Mouse (Mus musculus) CH12F3 (cell line): Measurements from ENCODE around the gene Gm10300.

Experiments
- in situ Hi-C: fragments of 300-500 bp; cut with MboI; formaldehyde crosslinking; loops from 2 replicates; pipeline ENCODE4 v1.14.3; 2020; ENCODE audit warnings: low sequenced_read_pairs

The Gm10300 gene

DNA sequence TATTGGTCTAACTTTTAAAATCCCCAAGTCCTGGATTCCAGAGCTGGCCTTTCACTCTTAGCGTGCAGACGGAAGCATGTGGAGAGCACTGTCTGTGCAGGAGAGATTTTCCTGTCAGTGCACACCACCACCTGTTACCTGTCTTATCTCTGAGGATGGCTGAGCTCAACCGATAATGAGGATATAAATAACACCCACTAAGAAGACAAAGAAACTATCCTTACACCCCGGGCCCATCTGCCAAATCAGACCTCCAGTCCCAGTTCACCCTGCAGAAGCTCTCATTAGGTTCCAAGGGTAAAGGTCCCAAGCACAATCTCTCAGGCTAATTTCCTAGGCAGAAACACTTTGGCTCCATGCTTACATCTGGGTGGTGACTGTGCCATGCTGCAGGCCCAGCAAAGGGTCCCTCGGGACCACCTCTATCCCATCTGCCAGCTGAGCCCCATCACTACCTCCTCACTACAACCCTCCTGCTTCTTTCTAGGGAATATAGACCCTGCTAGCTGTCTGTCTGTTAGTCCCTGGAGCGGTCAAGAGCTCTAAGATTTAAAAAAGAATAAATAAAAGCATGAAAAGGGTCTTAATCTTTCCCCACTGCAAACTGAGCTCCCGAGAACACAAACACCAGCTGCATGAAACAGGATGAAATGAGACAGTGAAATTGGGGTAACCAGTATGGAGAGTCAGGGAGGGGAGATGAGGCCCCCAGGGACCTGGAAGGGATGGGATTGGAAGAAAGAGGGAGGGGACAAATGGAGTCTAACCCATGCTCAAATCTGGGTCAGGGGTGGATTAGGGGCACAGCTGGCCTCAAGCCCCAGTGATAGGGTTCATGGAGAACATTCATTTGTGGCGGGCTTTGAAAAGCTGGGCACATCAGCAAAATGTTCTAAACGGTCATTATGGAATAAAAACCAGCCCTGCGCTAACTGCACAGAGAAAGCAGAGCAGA lies 22.9 kb upstream of the Gm10300 start:
- in situ Hi-C loops: no loop called here

DNA sequence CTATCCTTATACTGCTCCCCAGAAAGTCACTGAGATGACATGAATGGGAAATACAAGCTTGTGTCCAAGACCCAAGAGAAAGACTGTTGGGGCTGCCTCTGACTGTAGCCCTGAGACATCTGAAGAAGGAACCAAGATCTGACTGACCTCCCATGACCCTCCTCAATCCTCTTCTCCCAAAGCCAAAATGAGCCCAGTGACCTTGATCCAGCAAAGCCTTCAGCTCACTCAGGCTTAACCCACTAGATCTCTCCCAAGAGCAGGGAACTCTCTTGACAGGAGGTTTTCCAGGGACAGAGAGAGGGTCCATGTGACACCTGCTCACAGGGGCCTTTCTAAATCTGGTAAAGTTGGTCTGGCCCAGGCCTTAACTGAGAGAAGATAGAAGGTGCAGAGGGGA lies 17.2 kb upstream of the Gm10300 start:
- in situ Hi-C loops: no loop called here

DNA sequence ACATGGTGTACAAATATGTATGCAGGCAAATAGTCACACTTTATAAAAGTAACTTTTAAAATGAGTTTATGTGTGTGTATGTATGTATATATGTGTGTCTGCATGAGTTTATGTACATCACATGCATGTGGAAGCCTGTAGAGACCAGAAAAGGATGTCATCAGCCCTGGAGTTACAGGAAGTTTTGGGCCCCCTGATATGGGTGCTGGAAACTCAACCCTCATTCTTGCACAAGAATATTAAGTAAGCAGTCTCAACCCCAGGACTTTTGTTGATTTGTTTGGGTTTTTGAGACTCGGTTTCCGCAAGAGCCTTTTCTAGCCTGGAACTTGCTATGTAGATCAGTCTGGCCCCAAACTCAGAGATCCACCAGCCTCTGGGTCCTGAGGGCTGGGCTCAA lies 15.0 kb upstream of the Gm10300 start:
- in situ Hi-C loops: no loop called here

DNA sequence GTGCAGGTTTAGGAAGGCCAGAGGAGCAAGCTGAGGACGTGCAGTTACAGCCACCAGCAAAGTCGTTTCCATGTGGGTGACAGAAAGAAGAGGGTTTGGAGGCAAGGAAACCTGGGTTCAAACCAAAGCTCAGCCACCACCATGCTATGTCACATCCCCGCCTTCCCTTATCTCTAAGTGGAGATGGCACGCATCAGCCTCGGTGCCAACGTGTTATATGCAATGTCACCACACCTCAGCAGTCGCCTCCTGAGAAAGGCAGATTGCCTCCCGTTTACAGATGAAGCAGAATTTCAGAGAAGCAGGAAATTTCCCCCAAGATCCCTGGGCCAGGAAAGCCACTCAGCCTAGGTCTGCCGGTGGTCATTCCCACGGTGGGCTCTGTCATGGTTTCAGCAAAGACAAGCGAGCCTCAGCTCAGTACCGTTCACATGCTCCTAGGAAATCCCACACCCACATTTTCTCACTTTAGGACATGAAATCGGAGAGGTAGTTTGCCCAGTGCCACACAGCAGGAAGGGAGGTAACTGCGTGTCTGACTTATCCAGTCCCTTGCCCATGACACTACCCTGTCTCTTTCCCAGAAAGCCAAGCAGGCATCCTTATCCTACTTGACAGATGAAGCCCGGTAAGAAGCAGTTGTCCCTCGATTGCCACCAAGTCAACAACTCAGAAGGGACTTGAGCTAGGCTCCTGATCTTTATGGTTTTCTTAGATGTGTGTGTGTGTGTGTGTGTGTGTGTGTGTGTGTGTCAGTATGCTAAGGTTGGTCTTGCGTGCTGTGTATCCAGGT lies 14.3 kb upstream of the Gm10300 start:
- in situ Hi-C loops: no loop called here

DNA sequence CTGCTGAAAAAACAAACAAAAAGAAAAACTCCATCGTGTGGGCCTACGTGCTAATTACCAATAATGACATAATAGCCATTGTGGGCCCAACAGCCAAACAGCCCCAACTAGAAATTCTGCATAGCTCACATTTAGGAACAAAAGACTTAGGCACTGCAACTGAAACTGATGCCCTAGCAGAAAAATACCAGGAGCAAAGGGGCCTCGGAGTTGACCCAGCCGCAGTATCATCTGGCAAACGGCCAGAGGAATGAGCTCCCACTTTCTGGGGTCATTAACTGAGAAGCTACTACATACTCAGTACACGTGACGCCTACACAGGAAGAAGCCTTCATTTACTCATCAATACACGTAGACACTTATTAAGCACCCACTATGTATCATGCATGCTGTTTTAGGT lies 12.2 kb upstream of the Gm10300 start:
- in situ Hi-C loops: no loop called here

DNA sequence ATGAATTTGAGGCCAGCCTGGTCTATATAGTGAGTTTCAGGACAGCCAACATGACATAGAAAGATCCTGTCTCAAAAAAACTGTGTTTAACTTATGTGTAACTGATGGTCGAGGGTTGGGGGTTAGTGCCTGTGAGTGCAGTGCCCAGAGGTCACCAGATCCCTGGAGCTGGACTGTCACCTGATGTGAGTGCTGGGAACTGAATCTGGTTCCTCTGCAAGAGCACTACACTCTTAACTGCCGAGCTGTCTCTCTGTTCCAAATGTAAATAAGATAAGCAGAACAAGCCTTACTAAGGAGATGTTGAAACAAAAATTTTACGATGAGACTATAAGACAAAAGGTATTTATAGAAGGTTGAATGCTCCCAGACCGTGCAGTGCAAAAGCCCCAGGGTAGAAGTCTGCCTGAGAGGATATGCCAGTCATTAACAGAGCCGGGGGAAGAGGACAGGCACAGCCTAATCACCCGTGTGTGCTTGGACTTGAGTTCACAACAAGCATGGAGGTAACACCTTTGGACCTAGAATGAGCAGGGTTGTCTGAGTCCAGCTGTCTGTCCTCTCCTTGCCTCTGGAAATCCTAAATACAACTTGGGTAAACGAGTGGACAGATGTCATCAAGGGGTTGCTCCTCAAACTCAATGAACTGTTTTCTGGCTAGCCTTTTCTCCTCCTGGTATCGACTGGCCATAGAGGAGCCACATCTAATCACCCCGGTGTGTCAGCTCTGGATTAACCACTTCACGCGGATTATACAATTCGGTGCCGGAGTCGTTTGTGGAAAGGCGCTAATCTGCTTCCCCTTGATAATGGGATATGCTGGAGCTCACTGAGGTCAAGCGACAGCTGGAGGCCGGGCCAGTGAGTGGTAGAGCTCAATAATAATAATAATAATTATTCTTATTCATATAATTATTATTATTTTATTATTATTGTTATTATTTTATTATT lies 11.3 kb upstream of the Gm10300 start:
- in situ Hi-C loops: no loop called here

DNA sequence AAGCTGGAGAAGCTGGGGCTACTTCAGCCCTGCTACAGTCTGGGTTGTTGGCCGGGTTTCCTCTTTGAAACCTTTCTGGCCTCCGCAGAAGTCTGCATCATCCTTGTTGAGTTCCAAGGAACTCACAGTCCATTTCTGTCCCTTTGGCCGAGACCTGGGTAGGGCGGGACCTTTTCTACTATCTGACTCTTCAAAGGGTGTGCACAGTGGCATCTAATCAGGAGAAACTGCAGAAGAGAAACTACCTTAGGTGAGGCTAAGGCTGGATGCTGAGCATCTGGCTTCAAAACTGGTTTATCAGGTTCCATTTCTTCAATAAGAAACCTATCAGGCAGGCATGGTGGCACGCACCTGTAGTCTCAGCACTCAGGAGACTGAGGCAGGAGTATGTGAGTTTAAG lies 9.9 kb upstream of the Gm10300 start:
- in situ Hi-C loops: no loop called here

DNA sequence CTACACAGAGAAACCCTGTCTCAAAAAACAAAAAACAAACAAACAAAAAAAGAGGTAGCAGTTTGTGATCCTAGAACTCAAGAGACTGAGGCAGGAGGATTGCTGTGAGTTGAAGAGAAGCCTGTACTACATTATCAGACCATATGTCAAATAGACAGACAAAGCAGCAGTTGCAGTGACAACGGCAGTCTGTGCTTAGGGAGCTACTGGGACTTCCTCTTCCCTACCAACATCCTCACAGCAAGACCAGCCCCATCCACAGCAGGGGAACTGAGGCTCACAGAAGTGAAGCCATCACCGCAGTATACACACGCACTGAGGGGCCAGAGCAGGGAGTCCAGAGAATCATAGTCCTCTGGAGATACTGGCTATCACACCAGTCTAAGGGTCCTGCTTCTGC lies 8.9 kb upstream of the Gm10300 start:
- in situ Hi-C loops: no loop called here

DNA sequence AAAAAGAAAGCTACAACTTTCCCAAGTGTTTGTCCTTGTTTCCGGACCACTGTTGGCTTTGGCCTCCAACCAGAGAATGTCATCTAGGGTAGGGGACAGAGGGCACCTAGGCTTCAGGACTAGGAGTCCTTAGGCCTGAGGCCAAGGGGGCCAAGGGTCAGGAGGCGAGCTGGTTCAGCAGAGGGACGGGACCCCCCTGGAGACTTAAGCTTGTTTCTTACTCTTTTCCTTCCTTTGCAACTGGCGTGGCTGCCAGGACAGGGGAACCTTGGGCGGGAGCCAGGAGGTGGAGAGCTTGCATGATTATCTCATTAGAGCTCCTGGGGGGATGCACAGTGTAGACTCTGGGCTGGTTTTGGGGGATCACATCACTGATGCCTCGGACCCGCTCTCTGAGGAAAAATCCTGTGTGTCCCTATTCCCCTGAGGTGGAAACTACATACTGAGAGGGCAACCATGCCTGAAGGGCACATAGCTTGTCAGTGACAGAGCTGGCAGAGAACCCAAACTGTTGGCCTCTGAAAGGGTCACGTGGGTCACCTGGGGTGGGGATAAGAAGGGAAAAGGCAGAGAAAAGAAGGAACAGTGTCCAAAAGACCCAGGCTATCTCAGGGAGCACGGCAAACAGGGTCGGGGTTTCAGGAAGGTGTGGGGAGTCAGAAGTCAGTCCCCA lies 8.3 kb upstream of the Gm10300 start:
- in situ Hi-C loops: no loop called here

DNA sequence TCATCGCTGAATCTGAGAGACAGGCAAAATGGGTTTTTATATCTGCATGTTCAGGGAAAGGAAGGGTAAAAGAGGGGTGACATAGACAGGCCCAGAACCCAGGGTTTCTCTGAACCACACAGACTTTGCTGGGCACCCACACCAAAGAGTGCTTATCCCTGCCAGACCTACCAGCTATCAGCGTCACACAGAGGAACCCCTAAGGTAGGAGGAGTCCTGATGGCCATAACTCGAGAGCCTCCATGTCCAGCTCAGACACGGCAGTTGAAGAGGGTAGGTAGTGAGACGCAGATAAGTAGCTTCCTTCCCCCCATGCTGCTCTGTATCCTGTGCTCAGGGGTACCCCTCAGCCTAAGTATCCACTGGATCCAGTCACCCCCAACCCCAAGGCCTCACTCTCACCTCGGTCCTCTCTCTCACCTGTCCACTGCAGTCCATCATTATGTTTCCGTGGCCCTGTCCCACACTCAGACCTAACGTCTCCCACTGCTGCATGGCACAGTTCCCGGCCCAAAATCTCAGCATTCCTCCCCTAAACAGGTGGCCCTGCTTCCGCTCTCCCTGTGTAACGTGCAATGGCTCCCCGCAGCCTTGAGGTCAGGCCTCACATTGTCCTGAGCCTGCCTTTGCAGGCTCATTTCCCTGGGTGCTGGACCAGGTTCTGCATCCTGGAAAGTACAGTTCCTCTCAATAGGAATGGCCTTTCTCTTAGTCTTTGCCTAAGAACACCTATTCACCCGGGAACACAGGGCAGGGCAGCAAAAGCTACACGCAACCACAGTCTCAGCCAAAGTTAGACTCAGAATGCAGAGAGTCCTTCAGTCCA lies 7.2 kb upstream of the Gm10300 start:
- in situ Hi-C loops: no loop called here

DNA sequence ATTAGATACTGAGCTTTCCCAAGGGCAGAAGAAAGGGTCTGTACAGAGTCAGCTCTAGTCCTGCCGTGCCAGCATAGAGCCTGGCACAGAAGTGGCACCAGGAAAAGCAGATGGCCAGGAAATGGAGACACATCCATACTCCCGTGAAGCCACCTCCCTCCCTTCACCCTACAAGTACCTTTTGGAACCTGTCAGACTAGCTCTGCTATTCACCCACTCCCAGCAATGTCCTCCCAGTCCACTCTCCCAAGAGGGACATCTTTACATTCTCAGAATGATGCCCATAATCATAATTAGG lies 6.6 kb upstream of the Gm10300 start:
- in situ Hi-C loops: no loop called here

DNA sequence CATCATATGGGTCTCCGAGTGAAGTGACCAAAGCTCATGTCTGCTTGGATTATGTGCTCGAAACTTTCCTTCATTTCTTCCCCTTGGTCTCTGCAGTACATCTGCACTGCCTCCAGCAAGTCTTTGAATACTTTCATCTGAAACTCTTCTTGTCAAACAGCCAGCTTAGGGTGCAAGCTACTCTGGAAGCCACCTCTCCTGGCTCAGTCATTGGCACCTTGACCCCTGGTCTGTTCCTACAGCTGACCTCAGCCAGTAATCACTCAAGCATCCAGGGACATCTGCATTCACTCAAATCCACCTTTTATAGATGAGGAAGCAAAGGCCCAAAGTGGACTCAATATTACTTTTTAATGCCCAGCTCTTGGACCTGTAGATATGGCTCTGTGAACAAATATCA lies 2.8 kb upstream of the Gm10300 start:
- in situ Hi-C loops: loop anchor here (10.0 kb wide), 1 partner anchor 87 kb away; no protein-coding TSS in a partner anchor

DNA sequence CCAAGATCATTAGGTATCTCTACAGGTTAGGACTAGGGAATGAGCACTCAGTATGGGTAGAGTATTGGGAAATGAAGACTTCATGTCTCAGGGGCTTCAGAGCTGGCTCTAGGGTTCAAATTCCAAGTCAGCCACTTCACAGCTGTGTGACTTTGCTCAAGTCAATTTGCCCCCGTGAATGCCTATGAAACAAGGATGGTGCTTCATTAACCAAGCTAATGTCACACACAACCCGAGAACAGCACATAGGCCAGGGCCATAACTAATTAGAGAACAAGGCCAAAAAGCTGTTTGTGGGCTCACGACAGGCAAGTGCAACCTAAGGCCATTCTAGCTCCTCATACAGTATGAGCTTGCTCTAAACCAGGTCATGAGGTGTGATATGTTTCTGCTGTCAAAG lies 2.3 kb upstream of the Gm10300 start:
- in situ Hi-C loops: loop anchor here (10.0 kb wide), 1 partner anchor 87 kb away; no protein-coding TSS in a partner anchor

DNA sequence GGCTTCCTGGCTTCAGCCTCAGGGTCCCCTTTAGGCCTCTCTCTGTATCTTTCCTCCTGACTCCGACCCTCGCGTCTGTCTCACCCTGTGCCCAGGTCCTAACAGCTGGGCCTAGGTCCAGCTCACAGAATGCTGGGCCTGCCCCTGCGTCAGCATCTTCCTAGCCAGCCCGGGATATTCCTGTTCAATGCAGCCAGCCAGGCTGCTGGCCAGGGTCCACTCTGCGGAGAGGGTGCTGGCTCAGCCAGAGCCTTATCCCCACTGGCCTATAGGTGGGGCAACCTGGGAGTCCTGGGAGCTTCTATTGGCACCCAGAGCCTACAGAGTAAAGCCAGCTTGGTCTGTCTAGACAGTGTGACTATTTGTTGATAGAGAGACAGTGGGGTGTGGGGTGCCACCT lies 1.6 kb upstream of the Gm10300 start:
- in situ Hi-C loops: loop anchor here (10.0 kb wide), 1 partner anchor 88 kb away; no protein-coding TSS in a partner anchor

DNA sequence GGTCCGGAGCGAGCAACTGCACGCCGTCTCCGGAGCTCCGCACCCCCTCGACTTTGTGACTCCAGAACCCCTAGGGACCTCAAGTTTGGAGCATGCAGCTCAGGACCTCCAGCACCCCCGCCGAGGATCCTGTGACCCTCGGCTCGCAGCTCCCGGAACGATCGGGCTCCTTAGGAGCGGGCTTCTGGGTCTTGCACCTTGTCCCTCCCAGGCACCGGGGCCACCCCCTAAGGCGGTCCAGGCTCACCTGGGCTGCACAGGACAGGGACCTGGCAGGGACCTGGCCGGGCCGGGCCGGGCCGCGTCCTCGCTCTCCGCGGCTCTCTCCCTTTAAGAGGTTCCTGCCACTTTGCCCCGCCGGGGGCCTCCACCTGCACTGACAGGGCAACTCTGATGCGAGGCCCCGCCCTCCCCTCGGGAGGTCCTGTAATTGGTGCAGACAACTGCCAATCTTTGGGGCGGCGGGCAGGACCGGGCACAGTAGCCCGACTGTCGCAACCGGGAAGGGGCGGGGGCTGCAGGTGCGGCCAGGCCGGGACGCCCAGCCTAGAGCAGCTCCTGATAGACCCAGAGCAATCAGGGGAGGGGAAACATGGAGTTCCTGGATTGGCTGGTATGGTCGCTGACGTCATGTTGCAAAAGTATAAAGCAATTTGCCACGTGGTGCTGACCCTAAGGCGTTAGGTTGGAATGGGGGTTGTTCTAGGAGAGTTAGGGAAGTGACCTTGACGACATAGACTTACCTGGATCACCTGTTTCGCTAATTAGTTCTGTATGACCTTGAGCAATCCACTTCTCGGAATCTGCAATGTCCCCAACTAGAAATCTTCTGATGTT lies 654 bp downstream of the Gm10300 start, which contains the start of gene Epb41:
TSS of gene Epb41 (minus strand) at position 389 of the 837 bp plus-strand sequence.
- in situ Hi-C loops: loop anchor here (10.0 kb wide), 1 partner anchor 90 kb away; no protein-coding TSS in a partner anchor

DNA sequence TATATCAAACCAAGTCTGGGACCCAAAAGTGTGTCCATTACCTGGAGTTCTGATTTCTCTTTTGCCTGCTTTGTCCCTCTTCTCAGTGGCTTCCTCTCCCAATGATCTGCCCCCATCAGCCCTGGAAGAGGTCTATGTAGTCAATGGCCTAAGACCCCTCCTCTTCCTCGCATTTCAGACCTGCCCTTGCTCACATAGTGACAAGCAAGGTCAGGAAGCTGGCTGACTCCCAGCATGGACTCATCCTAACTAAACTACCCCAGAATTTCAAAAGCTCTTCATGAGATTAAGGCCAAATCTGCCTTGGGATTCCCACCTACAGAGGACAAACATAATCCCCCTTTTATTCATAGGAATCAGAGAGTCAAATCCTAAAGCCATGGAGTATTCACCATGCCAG lies 1.3 kb downstream of the Gm10300 start:
- in situ Hi-C loops: loop anchor here (10.0 kb wide), 1 partner anchor 91 kb away; no protein-coding TSS in a partner anchor

DNA sequence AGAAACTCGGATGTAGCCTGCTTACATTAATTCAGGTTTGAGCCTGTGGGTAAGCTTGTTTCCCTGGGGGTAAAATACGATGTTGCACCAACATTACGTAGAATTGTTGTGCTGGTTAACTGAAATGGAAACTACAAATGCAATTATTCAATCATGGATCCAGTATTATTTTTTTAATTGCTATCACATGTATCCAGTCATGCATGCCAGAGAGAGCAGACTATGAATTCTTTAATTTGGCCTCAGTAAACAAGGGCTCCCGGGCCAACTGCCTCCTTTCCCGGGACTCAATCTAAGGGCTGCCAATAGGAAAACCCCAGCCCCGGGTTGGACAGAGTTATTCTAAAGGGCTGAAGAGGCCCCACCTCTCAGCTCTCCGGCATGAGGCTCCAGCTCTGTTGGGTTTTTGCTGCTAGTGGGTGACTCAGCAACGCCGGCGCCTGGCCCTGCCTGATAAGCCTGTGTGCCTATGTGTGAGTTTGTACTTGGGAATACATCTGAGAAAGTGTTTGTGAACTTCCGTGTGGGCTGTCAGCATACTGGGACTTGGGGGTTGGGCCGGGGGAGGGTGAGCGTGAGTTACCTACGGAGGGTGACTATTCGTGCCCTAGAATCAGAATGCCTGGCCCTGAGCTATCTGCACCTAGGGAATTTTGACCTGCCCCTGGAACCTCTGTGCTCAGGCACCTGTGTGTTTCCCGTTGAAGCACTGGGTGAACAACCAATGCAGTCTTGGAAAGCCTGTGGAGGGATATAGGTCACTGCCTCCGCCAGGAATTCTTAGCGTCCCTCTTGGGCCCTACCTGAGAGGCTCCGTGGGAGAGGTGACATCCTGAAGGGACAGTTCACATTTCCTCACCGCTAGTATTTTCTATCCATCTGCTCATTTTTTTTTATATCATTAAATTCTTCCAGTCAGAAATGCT lies 2.2 kb downstream of the Gm10300 start:
- in situ Hi-C loops: loop anchor here (10.0 kb wide), 1 partner anchor 92 kb away; no protein-coding TSS in a partner anchor
